In the genomic region with DNA sequence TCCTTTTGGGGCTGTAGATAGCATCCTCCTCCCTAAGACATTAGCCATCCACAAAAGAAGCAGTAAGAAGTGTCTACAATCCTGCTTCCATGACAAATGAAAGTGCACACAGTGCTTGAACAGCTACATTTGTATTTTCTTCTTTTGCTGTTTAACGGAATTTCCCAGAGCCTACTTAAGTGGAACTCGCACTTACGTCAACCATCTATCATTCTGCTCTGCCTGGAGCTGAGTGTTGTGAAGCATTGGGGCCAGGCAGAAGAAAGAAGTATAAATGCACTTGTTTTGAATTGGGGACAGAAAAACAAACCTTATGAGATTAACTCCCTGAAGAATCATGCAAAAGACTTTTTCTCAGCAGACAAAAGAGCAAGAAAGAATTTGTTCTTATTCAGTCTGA, we compare ENCODE assay signal across 34 mouse cellular contexts.
"Had no signal": no experiment of that assay in that cellular context is flagged by ENCODE, and none has a peak within 500 bp of the region (broad histone marks: within the 10 kb centered on the region; RNA-seq: fewer than 3 reads in every experiment).

No protein-coding gene starts in this region.

- ATAC-seq: hindbrain, embryonic 16.5 days; hindbrain, postnatal 0 days; inflammation-experienced regulatory T-cells, adult 6 months; intestine, embryonic 15.5 days; intestine, embryonic 16.5 days had no signal

- H3K36me3 ChIP-seq: heart, embryonic 10.5 days; heart, embryonic 12.5 days; heart, embryonic 13.5 days; heart, embryonic 15.5 days; hindbrain, embryonic 10.5 days; hindbrain, embryonic 12.5 days; hindbrain, embryonic 13.5 days; hindbrain, embryonic 15.5 days; intestine, embryonic 15.5 days; kidney, embryonic 15.5 days had no signal

- H3K4me2 ChIP-seq: heart, embryonic 11.5 days; heart, embryonic 12.5 days; heart, embryonic 13.5 days; heart, embryonic 15.5 days; hindbrain, embryonic 12.5 days; hindbrain, embryonic 13.5 days; hindbrain, embryonic 14.5 days; hindbrain, embryonic 15.5 days; intestine, embryonic 15.5 days; kidney, embryonic 15.5 days had no signal

- DNase-seq: heart, postnatal 10 days; heart, postnatal 14 days; heart, postnatal 36 days; heart, postnatal 4 days; kidney, adult 11 months; kidney, adult 18-20 months; kidney, adult 2 months; kidney, adult 8-10 months; kidney, adult 9 months; kidney, postnatal 10 days; kidney, postnatal 14 days; kidney, postnatal 25 days; kidney, postnatal 36 days; kidney, postnatal 4 days; layer of hippocampus, adult 9-11 months; layer of hippocampus, postnatal 36 days had no signal

- H3K27ac ChIP-seq: heart, embryonic 10.5 days; heart, embryonic 13.5 days; heart, embryonic 15.5 days; hindbrain, embryonic 10.5 days; hindbrain, embryonic 12.5 days; hindbrain, embryonic 13.5 days; hindbrain, embryonic 14.5 days; hindbrain, embryonic 15.5 days; hindbrain, postnatal 0 days; intestine, embryonic 15.5 days; kidney, embryonic 15.5 days; kidney, postnatal 0 days; layer of hippocampus, adult 2 months had no signal

- H3K4me3 ChIP-seq: heart, embryonic 10.5 days; heart, embryonic 12.5 days; heart, embryonic 13.5 days; heart, embryonic 15.5 days; hindbrain, embryonic 10.5 days; hindbrain, embryonic 12.5 days; hindbrain, embryonic 13.5 days; hindbrain, embryonic 15.5 days; intestine, embryonic 15.5 days; kidney, embryonic 15.5 days; layer of hippocampus, adult 2 months had no signal

- H3K27me3 ChIP-seq: heart, embryonic 12.5 days; heart, embryonic 13.5 days; heart, embryonic 15.5 days; hindbrain, embryonic 12.5 days; hindbrain, embryonic 13.5 days; hindbrain, embryonic 15.5 days; intestine, embryonic 15.5 days; kidney, embryonic 15.5 days had no signal

- H3K9me3 ChIP-seq: heart, embryonic 10.5 days; heart, embryonic 12.5 days; heart, embryonic 13.5 days; heart, embryonic 15.5 days; hindbrain, embryonic 10.5 days; hindbrain, embryonic 12.5 days; hindbrain, embryonic 13.5 days; hindbrain, embryonic 15.5 days; intestine, embryonic 15.5 days; kidney, embryonic 15.5 days had no signal

- H3K9ac ChIP-seq: heart, embryonic 12.5 days; heart, embryonic 13.5 days; heart, embryonic 15.5 days; hindbrain, embryonic 12.5 days; hindbrain, embryonic 13.5 days; hindbrain, embryonic 14.5 days; hindbrain, embryonic 15.5 days; intestine, embryonic 15.5 days; kidney, embryonic 15.5 days had no signal
